Mouse (Mus musculus): ENCODE results near the gene Fance. TPM values are rescaled to one million over a fixed set of nuclear protein-coding genes. Genes with fewer than 3 reads are reported as not detected.
"Not testable (repeated sequence)": the region's sequence is repeated elsewhere in the genome, so short reads cannot be mapped to it uniquely, and the experiment has no call there.

The Fance gene
- polyA plus RNA-seq, 2 experiments = 5.5 to 9.4 TPM

GRCm38 (mm10) chr17:28327673-28328325, 14.5 kb downstream of the Fance start:
- Histone ChIP-seq H3K27ac (peak overlapping the region; percentile 41), H3K4me1 (replicated peaks; ENCODE audit: control insufficient read depth in 2 of 2, insufficient read depth in 2 of 2, low read length in 1 of 2) (peaks cover 4 to 16% of the 10 kb centered on the region in 2 experiments), H3K4me2 (ENCODE audit: low read depth) (peak overlapping the region; percentile 85), H3K9me3 (ENCODE audit: control insufficient read depth, low read length) (no peaks in the 10 kb centered on the region; the same call in 1 of the 2 replicates), H3K36me3 (replicated peaks; ENCODE audit: control insufficient read depth, insufficient read depth, low read depth) (peaks cover 23% of the 10 kb centered on the region), H3K9ac (replicated peaks) (peak overlapping the region; percentile 76), H3K27me3 (ENCODE audit: control insufficient read depth, insufficient read depth, low read length) (no peaks in the 10 kb centered on the region), H3K4me3 (ENCODE audit: insufficient read depth in 1 of 2, low read depth in 2 of 2, low read length in 2 of 2) (peak overlapping the region; percentile 48 to 71)
- TF ChIP-seq CTCF (IDR thresholded peaks at IDR 0.05; ENCODE audit: low read depth) = no peak
- no peak for TF ChIP-seq EP300 (IDR thresholded peaks at IDR 0.05; ENCODE audit: low read depth)
- peak; percentile 34 for ATAC-seq (ENCODE audit: insufficient read depth)
- 20% methylated on average over 22 of the region's 22 CpGs for WGBS (ENCODE audit: insufficient replicate concordance)
- no peak for DNase-seq (ENCODE audit: low read depth in 3 of 3, low spot score in 3 of 3)

- Histone ChIP-seq H3K4me2 (ENCODE audit: low read depth) (peak within 1 kb of the TSS; percentile 85), H3K27ac (peak within 1 kb of the TSS; percentile 58), H3K27me3 (ENCODE audit: control insufficient read depth, insufficient read depth, low read length) (no peaks in the 10 kb centered on the region), H3K9ac (replicated peaks) (peak within 1 kb of the TSS; percentile 84), H3K4me3 (ENCODE audit: insufficient read depth in 1 of 2, low read depth in 2 of 2, low read length in 2 of 2) (peak within 1 kb of the TSS; percentile 71), H3K4me1 (replicated peaks; ENCODE audit: control insufficient read depth in 2 of 2, insufficient read depth in 2 of 2, low read length in 1 of 2) (peaks cover 4 to 16% of the 10 kb centered on the region in 2 experiments), H3K9me3 (ENCODE audit: control insufficient read depth, low read length) (no peaks in the 10 kb centered on the region; the same call in 1 of the 2 replicates), H3K36me3 (replicated peaks; ENCODE audit: control insufficient read depth, insufficient read depth, low read depth) (peaks cover 23% of the 10 kb centered on the region)
- under 1% methylated on average over 67 of the region's 67 CpGs for WGBS (ENCODE audit: insufficient replicate concordance)
- ATAC-seq (ENCODE audit: insufficient read depth) (peak; percentile 82), DNase-seq (ENCODE audit: low read depth in 3 of 3, low spot score in 3 of 3) (peak; percentile 88 to 91 (median 91))
- TF ChIP-seq EP300 (IDR thresholded peaks at IDR 0.05; ENCODE audit: low read depth) (peak; percentile 81), CTCF (IDR thresholded peaks at IDR 0.05; ENCODE audit: low read depth) (peak; percentile 96)
Measured at GRCm38 (mm10) chr17:28328366-28328928, 15.1 kb downstream of the Fance start, which contains the start of gene Rpl10a. Gene Rpl10a (plus strand): TSS chr17:28328471.

GRCm38 (mm10) chr17:28328946-28329345, 15.6 kb downstream of the Fance start:
- Histone ChIP-seq H3K27me3 (ENCODE audit: control insufficient read depth, insufficient read depth, low read length) (no peaks in the 10 kb centered on the region), H3K9ac (replicated peaks) (peak overlapping the region; percentile 84), H3K4me2 (ENCODE audit: low read depth) (peak overlapping the region; percentile 85), H3K9me3 (ENCODE audit: control insufficient read depth, low read length) (no peaks in the 10 kb centered on the region; the same call in 1 of the 2 replicates), H3K4me3 (ENCODE audit: insufficient read depth in 1 of 2, low read depth in 2 of 2, low read length in 2 of 2) (peak overlapping the region; percentile 71), H3K27ac (peak overlapping the region; percentile 58), H3K36me3 (replicated peaks; ENCODE audit: control insufficient read depth, insufficient read depth, low read depth) (peaks cover 23% of the 10 kb centered on the region), H3K4me1 (replicated peaks; ENCODE audit: control insufficient read depth in 2 of 2, insufficient read depth in 2 of 2, low read length in 1 of 2) (peaks cover 4 to 16% of the 10 kb centered on the region in 2 experiments)
- TF ChIP-seq EP300 (IDR thresholded peaks at IDR 0.05; ENCODE audit: low read depth) (no peak), CTCF (IDR thresholded peaks at IDR 0.05; ENCODE audit: low read depth) (no peak)
- peak; percentile 32; the same call in 1 of the 2 replicates for ATAC-seq (ENCODE audit: insufficient read depth)
- under 1% methylated on average over 25 of the region's 25 CpGs for WGBS (ENCODE audit: insufficient replicate concordance)
- DNase-seq (ENCODE audit: low read depth in 3 of 3, low spot score in 3 of 3) = no peak

GRCm38 (mm10) chr17:28329503-28330231, 16.3 kb downstream of the Fance start:
- peak overlapping the region; percentile 85 for H3K4me2 ChIP-seq (ENCODE audit: low read depth)

GRCm38 (mm10) chr17:28330232-28330546, 16.9 kb downstream of the Fance start:
- DNase-seq (ENCODE audit: low read depth in 3 of 3, low spot score in 3 of 3) (no peak), ATAC-seq (ENCODE audit: insufficient read depth) (no peak)
- Histone ChIP-seq H3K4me2 (ENCODE audit: low read depth) (peak overlapping the region; percentile 85), H3K27ac (peak overlapping the region; percentile 58), H3K9ac (replicated peaks) (peak overlapping the region; percentile 84), H3K9me3 (ENCODE audit: control insufficient read depth, low read length) (no peaks in the 10 kb centered on the region), H3K4me1 (replicated peaks; ENCODE audit: control insufficient read depth in 2 of 2, insufficient read depth in 2 of 2, low read length in 1 of 2) (peaks cover 4 to 16% of the 10 kb centered on the region in 2 experiments), H3K36me3 (replicated peaks; ENCODE audit: control insufficient read depth, insufficient read depth, low read depth) (peaks cover 23% of the 10 kb centered on the region), H3K4me3 (ENCODE audit: insufficient read depth in 1 of 2, low read depth in 2 of 2, low read length in 2 of 2) (peak overlapping the region; percentile 71), H3K27me3 (ENCODE audit: control insufficient read depth, insufficient read depth, low read length) (no peaks in the 10 kb centered on the region)
- 26% methylated on average over 2 of the region's 2 CpGs for WGBS (ENCODE audit: insufficient replicate concordance)
- TF ChIP-seq EP300 (IDR thresholded peaks at IDR 0.05; ENCODE audit: low read depth) = no peak
- no peak for TF ChIP-seq CTCF (IDR thresholded peaks at IDR 0.05; ENCODE audit: low read depth)

More at GRCm38 (mm10) chr17:28329503-28330231, 16.3 kb downstream of the Fance start:
- Histone ChIP-seq H3K36me3 (replicated peaks; ENCODE audit: control insufficient read depth, insufficient read depth, low read depth) (peaks cover 23% of the 10 kb centered on the region), H3K4me3 (ENCODE audit: insufficient read depth in 1 of 2, low read depth in 2 of 2, low read length in 2 of 2) (peak overlapping the region; percentile 71), H3K27ac (peak overlapping the region; percentile 58), H3K9me3 (ENCODE audit: control insufficient read depth, low read length) (no peaks in the 10 kb centered on the region), H3K27me3 (ENCODE audit: control insufficient read depth, insufficient read depth, low read length) (no peaks in the 10 kb centered on the region), H3K4me1 (replicated peaks; ENCODE audit: control insufficient read depth in 2 of 2, insufficient read depth in 2 of 2, low read length in 1 of 2) (peaks cover 4 to 16% of the 10 kb centered on the region in 2 experiments), H3K9ac (replicated peaks) (peak overlapping the region; percentile 84)
- DNase-seq (ENCODE audit: low read depth in 3 of 3, low spot score in 3 of 3) (no peak), ATAC-seq (ENCODE audit: insufficient read depth) (no peak)
- 5% methylated on average over 4 of the region's 4 CpGs for WGBS (ENCODE audit: insufficient replicate concordance)
- TF ChIP-seq EP300 (IDR thresholded peaks at IDR 0.05; ENCODE audit: low read depth) = no peak
- TF ChIP-seq CTCF (IDR thresholded peaks at IDR 0.05; ENCODE audit: low read depth) = no peak

GRCm38 (mm10) chr17:28330590-28330989, 17.3 kb downstream of the Fance start:
- not testable (repeated sequence) for DNase-seq (ENCODE audit: low read depth in 3 of 3, low spot score in 3 of 3); H3K27me3 ChIP-seq (ENCODE audit: control insufficient read depth, insufficient read depth, low read length); H3K9me3 ChIP-seq (ENCODE audit: control insufficient read depth, low read length); ATAC-seq (ENCODE audit: insufficient read depth); H3K27ac ChIP-seq
- Histone ChIP-seq H3K4me2 (ENCODE audit: low read depth) (peak overlapping the region; percentile 85), H3K9ac (replicated peaks) (peak overlapping the region; percentile 23; the same call in 1 of the 2 replicates), H3K36me3 (replicated peaks; ENCODE audit: control insufficient read depth, insufficient read depth, low read depth) (peaks cover 23% of the 10 kb centered on the region), H3K4me1 (replicated peaks; ENCODE audit: control insufficient read depth in 2 of 2, insufficient read depth in 2 of 2, low read length in 1 of 2) (peaks cover 4 to 16% of the 10 kb centered on the region in 2 experiments), H3K4me3 (ENCODE audit: insufficient read depth in 1 of 2, low read depth in 2 of 2, low read length in 2 of 2) (peak overlapping the region in 1 of 2 experiments; percentile 29; a peak in 2 of 4 replicates)
- 60% methylated on average over 7 of the region's 8 CpGs for WGBS (ENCODE audit: insufficient replicate concordance)

All from liver, embryonic 14.5 days (tissue).